Mouse (Mus musculus): ENCODE results near the gene Myo7a.
A peak's percentile ranks its signal among the peaks of the same experiment; 100 is the strongest.

Gene Myo7a

GRCm38 (mm10) chr7:98102488-98102887, 16.8 kb downstream of the Myo7a start:
- no peak for DNase-seq

DNA sequence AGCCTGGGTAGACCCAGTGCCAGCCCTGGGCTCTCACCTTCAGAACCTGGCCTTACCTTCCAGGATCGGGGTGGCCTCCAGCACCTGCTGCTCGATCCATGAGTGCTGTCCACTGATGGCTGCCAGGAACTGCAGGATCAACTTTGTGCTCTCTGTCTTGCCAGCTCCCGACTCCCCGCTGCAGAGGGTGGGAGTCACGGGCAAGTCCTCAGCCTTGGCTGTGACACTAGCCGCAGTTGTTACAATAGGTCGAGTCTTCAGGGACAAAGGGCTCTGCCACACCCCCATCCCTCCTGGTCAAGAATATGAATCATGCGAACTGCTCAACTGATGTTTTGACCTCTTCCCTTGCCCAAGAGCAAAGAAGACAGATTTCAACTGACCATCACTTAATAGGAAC, 21.8 kb downstream of the Myo7a start:
- DNase-seq, result no peak

- DNase-seq, result no peak
These were observed 23.5 kb downstream of the Myo7a start for GRCm38 (mm10) chr7:98095852-98096251.

- DNase-seq, result no peak
These were observed 33.0 kb downstream of the Myo7a start for GRCm38 (mm10) chr7:98086346-98086745.

GRCm38 (mm10) chr7:98085314-98085713, 34.0 kb downstream of the Myo7a start:
- no peak for DNase-seq

GRCm38 (mm10) chr7:98084541-98085293, 34.6 kb downstream of the Myo7a start:
- DNase-seq, result peak; percentile 8

- no peak for DNase-seq
These were observed 36.9 kb downstream of the Myo7a start for GRCm38 (mm10) chr7:98082376-98082775.

DNA sequence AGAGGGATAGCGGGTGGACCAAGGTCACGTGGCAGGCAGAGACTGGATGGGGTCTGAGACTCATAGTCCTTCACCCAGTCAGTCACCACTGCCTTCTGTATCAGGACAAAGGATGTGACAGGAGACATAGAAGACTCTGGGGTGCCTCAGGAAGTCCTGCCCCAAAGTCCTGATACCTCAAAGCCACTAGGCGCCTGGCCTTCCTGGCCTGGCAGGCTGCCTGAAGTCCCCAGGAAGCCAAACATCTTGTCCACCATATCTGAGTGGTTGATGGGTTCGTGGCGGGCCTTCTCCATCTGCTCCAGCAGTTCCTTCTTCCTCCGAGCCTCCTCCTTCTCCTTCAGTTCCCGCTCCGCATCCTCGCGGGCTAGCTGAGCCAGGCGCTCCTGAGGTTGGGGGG, 41.9 kb downstream of the Myo7a start:
- no peak for DNase-seq

GRCm38 (mm10) chr7:98071620-98072019, 47.7 kb downstream of the Myo7a start:
- DNase-seq, result peak; percentile 61

DNA sequence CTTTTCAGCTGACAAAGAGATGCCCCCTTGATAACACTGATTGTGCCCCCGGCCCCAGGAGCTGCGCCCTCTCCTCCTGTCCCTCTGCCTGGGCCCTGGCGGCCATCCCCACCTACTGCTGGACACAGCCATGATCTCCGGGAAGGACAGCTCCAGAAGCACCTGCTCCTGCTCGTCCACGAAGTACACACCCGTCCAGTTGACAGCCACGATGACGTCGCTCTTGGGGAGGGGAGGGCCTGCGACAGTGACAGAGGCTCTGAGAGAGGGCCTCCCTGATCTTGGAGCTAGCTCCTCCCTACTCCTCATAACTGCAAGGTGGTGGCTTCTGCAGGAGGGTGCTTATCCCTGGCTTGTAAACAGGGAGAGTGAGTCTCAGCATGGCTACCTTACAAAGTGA, 53.1 kb downstream of the Myo7a start:
- no peak for DNase-seq

GRCm38 (mm10) chr7:98054942-98055341, 64.4 kb downstream of the Myo7a start:
- DNase-seq, result no peak

- no peak for DNase-seq
These were observed 64.9 kb downstream of the Myo7a start for GRCm38 (mm10) chr7:98054461-98054860.

DNA sequence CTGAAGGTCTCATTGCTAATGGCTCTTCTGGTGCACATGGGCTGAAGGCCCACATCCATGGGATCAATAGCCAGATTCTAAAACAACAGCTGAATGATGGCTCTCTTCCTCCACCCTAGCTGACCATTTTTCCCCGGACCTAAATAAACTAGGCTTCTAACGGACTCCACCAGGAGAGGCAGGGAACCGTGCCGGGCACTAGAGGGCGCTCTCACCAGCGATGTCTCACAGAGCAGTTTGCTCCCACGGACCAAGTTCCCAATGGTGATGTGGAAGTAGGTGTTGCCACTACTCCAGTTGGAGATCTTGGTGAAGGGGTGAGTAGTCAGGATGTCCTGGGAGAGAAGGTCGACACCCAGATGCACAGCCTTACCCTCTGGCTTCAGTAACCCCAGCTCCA, 67.3 kb downstream of the Myo7a start:
- DNase-seq, result peak; percentile 17

DNA sequence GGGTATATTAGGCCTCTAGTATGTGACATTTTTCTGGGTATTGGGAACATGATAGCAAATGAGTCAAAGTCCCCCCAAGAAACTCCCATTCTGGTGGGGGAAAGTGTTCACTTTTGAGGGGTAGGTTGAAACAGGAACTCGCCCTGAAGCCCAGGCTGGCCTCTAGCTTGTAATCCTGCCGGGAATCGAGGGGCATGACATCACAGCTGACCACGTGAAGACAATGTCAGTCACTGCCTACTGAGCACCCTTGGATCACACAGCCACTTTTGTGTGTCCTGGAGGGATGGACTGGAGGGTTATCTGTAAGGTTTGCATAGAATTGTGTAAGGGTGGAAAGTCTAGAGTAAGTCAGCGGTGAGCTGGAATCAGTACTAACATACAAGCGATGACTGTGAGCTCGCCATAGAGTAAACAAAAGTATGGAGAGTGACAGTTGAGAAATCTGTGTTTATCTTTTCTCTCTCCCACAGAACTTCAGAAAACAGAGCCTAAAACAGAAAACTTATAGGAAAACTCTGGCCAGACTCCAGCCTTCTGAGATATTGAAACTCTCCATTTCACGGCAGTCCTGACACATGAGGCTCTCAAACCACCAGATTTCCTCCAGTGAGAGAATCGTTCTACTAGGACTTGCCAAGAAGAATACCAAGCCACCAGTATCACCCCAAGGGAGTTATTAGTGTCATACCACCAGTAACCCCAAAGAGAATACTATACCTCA, 71.1 kb downstream of the Myo7a start:
- no peak for DNase-seq

GRCm38 (mm10) chr7:98002617-98003016, 116.7 kb downstream of the Myo7a start:
- DNase-seq, result no peak
